Mouse (Mus musculus) ZHBTc4 (cell line): ENCODE measurements at regions not wholly inside any gene's neighbourhood (a gene's known extent, or its start where the extent isn't known, plus 50 kb on each side); places are given as distances from the start of the nearest gene placed in this dataset.

ENCODE experiments used
- DNase-seq: peaks from one replicate; pipeline ENCODE4 v3.0.0-alpha.2; 2011; ENCODE audit warnings: low read depth, low spot score

DNA sequence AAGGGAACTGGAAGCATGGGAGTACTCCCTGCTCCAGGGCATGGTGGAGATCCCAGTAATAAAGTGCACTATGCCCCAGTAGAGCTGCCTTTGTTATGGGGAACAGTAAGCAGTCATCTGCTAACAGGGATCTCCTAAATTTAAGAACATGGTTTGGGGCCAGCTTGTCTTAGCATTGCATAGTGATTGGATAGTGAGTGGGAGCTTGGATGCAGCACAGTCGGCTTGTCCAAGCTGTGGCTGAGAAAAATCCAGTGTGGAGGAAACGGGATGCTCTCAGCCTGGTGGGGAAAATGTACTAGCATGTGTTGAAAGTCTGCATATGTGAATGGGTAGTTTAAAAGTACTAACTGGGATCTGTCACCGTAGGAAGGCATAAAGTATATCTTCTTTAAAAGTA is 326.6 kb upstream of the Apob start:
- DNase-seq = no peak

DNA sequence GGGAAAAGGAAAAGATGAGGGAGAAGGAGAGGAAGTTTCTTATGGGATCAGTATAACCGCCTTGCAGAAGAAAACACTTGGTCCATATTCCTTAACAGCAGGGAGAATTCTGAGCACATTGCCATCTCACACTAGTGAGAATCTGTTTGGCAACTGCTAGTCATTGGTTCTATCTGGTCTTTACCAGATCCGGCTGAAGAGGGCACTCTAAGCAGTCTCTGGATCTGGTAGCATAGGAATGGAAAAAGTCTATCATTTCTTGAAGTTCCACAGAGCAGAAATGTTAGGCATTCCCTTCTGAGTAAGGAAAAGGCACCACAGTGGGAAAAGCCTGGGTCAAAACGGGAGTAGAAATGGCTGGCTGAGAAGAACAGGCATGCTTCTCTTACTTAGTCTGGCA is 315.4 kb upstream of the Apob start:
- DNase-seq = no peak

- no peak for DNase-seq
Measured at GRCm38 (mm10) chr12:7670114-7670513, 307.3 kb upstream of the Apob start.

- DNase-seq = no peak
Measured at GRCm38 (mm10) chr12:7670561-7670960, 306.9 kb upstream of the Apob start.

DNA sequence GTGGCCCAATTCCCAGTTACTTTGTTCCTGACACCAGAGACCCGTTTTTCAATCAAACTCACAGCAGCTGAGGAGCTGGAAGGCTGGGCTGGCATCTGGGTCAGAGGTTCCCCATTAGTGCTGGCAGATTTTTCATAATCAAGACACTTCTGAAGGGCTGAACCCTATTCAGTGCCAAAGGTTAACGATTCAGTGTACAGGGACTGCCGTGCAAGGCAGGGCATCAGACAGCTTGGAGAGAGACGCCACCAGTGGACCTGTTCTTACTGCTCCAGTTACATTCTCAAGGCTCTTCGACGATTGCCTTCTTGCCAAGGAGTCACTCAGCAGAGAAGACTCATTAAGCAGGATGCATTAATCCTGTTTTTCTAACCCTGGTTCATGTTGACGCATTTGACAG is 285.5 kb upstream of the Apob start:
- DNase-seq = no peak

DNA sequence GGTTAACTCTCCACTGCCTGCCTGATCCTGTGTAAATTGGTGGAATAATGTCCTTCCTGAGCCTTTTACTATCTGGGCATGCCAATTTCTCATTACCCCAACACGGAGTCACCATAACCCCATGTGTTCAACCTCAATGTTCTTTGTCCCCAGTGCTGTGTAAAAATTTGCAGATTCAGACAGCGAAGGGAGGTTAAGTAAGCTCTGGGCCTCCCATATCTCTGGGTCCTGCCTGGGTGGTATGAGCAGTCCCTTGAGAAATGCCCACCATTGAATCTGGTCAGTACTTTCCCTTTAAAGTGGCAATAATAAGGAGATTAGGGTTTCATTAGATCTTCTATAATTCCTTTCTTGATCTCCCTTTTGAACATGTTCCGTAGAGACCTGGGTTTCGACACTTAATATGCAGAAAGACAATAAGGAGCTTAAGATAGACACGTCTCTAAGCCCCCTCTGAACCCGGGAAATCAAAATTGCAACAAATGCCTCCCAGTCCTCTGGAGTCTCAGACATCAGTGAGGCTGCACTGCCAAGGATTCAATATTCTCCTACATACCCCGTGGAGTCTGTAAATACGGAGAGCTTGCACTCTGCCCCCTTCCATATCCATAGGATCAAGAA is 279.0 kb upstream of the Apob start:
- DNase-seq = no peak

GRCm38 (mm10) chr12:7709102-7709501 is 268.3 kb upstream of the Apob start:
- DNase-seq = no peak

DNA sequence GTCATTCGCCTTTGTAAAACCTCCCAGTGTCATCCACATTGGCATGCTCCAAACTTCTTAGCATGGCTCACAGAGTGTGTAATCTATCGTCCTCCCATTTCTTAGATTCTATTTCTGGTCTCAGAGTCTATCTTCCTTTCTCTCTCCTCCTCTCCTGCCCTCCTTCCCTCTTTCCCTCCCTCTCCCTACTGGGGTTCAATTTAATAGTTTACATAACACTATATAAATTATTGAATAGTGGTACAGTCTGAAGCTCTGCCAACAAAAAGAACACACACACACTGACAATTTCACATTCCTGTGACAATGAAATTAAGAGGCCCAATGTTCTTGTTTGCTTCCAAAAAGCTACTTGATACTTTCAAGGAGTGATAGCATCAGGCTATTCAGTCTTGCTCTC is 267.6 kb upstream of the Apob start:
- no peak for DNase-seq

DNA sequence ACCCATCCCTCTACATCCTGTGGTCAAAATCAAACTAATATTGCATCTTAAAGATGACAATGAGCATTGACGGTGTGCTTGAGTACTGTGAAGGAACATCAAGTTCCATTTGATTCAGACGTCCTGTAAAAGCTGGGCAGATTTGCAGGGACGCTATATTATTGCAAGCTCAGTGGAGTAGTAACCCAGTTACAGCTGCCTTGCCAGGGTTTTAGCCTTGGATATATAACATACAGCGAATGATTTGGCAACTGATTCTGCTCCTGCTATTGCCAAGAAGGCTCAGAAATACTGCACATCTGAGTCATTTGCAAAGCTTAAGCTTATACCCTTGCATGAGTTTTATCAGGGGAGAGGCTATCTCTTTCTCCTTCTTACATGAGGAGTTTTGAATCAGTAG is 262.4 kb upstream of the Apob start:
- no peak for DNase-seq

DNA sequence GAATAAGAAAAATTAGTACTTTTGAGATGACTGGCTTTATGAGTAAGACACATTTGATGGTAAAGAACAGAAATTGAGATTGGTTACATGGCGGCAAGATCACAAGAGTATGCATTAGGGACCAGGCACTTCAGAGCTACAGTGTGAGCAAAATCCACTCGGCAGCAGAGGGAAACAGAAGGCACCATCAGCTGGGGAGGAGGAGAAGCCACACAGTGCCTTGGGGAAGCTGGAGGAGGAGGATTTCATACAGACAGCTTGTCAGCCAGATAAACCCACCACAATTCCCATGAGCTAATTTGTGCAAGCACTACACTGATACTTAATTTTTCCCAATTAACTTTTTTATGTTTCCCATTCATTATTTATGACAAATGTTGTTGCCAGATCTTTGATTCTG is 258.9 kb upstream of the Apob start:
- no peak for DNase-seq

DNA sequence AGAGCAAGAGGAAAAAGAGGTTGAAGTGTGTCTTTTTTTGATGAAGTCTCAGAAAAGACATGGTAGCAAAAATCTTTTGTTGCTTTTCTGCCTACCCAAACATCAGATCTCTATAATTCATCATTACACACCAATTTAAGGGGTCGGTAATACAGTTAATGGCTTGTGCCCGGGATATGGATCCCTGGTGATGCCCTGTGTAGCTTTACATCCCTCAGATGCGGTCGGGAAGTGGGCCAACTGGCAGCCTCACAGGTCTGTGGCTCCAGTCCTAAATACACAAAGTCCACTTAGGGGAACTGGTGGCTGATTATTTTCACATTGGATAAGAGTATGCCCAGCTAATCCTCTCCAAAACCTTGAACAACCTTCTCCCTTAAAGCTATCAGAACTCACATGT is 258.4 kb upstream of the Apob start:
- no peak for DNase-seq

DNA sequence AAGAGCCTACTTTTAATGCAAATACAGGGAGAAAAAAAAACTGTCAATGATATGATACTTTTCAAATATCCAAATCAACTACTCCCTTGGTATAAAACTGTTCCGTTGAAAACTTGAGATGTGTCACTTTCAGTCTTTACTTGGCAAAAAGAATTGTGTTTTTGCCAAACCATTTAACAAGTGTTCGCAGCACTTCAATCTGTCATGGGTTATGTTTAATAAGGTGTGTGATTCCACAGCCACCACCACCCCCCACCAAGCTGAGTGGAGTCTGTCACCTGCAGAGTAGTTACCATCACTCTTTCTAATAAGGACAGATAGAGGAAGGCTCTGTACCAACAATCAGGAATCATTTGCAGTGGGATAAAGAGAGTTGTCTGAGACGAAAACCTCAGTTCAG is 252.5 kb upstream of the Apob start:
- DNase-seq = no peak

- no peak for DNase-seq
Measured at GRCm38 (mm10) chr12:7738020-7738419, 239.4 kb upstream of the Apob start.

DNA sequence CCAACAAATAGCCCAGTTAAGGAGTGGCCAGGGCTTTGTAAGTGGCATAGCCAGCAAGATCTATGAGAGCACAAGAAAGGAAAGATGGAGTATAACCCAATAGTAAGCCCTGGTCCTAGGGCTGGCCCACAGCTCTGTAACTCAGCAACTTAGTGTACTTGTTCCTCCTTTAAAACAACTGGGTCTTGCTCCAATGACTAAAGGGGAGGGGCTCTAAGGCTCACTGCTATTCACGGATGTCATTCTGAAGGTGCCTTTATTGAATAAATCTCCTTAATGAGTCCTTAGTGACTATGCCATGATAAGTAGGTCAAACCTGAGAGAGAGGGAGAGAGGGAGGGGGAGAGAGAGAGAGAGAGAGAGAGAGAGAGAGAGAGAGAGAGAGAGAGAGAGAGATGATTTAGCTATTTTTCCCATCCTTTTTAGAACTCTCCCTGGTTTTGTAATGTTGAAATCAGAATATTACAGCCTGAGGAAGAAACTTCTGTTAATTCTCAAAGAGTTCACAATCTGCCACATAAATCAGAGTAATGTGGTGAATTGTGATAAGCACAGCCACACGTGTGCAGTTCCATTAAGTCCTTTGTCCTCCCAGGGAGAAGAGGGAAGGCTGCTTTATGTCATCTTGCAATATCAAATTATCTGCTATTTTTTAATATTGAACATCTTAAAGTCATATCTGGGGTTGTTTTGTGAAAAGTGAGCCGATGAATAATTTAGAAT is 238.7 kb upstream of the Apob start:
- DNase-seq = no peak

- DNase-seq = no peak
Measured at GRCm38 (mm10) chr12:7739352-7739994, 238.0 kb upstream of the Apob start.

GRCm38 (mm10) chr12:7746708-7747107 is 230.7 kb upstream of the Apob start:
- DNase-seq = no peak

GRCm38 (mm10) chr12:7749319-7750238 is 227.9 kb upstream of the Apob start:
- no peak for DNase-seq

DNA sequence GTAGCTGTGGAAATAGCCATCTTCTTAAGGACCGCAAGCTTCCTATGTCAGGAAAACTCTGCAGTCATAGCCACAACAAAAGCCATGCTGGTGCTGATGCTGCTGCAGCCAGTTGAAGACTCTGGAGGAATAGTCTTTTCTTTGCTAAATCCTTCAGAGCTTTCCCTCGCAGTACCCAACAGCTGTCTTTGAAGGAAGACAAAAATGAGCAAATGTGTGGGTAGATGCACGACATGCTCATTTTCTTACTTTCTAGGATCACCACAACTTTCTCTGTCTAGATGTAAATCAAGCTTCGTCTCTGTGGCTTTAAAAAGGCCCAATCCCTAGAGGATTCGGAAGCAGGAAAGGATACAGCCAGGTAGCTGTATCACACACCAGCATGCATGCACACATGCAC is 222.6 kb upstream of the Apob start:
- DNase-seq = no peak

GRCm38 (mm10) chr12:7764795-7765697 is 212.4 kb upstream of the Apob start:
- DNase-seq = peak; percentile 8

GRCm38 (mm10) chr12:7774127-7774526 is 203.3 kb upstream of the Apob start:
- no peak for DNase-seq

GRCm38 (mm10) chr12:7776335-7776734 is 201.1 kb upstream of the Apob start:
- DNase-seq = peak; percentile 5
